Mouse (Mus musculus) heart, postnatal 25 days (tissue): ENCODE data around the gene Dpyd. TPM values are rescaled to one million over a fixed set of nuclear protein-coding genes. Genes with fewer than 3 reads are reported as not detected.

Experiments used
- DNase-seq: peaks from one replicate; pipeline ENCODE4 v3.0.0; 2022; ENCODE audit warnings: low spot score
- intact Hi-C: fragments of 180-260 bp; cut with DNase I; formaldehyde crosslinking; loops from one replicate; pipeline ENCODE4 v1.15.1; 2025
- total RNA-seq, 2 experiments: library from RNA; stranded (reverse); gene quantifications; 2 replicates each; pipeline ENCODE4 v1.2.3; 2021

The Dpyd gene
- total RNA-seq, 2 experiments from 2014 or later = 3.6 to 5.4 TPM

- DNase-seq = no peak
- intact Hi-C loops = no loop called here
Measured at GRCm38 (mm10) chr3:119063642-119064041, 501.7 kb downstream of the Dpyd start.

- DNase-seq = no peak
- intact Hi-C loops = no loop called here
Measured at GRCm38 (mm10) chr3:119064746-119065145, 502.8 kb downstream of the Dpyd start.

GRCm38 (mm10) chr3:119067221-119067620 is 505.3 kb downstream of the Dpyd start:
- intact Hi-C loops = no loop called here
- no peak for DNase-seq

- DNase-seq = no peak
- intact Hi-C loops = no loop called here
Measured at GRCm38 (mm10) chr3:119086618-119087017, 524.7 kb downstream of the Dpyd start.

GRCm38 (mm10) chr3:119095223-119095886 is 533.4 kb downstream of the Dpyd start:
- intact Hi-C loops = no loop called here
- DNase-seq = no peak

- intact Hi-C loops = no loop called here
Measured at GRCm38 (mm10) chr3:119126003-119126402, 564.1 kb downstream of the Dpyd start.

GRCm38 (mm10) chr3:119128076-119128475 is 566.1 kb downstream of the Dpyd start:
- intact Hi-C loops = no loop called here
- DNase-seq = no peak

More at GRCm38 (mm10) chr3:119126003-119126402, 564.1 kb downstream of the Dpyd start:
- no peak for DNase-seq

GRCm38 (mm10) chr3:119143034-119143433 is 581.1 kb downstream of the Dpyd start:
- DNase-seq = no peak
- intact Hi-C loops = no loop called here

GRCm38 (mm10) chr3:119144788-119145187 is 582.9 kb downstream of the Dpyd start:
- intact Hi-C loops = no loop called here
- no peak for DNase-seq

- DNase-seq = no peak
- intact Hi-C loops = no loop called here
Measured at GRCm38 (mm10) chr3:119154604-119155444, 592.9 kb downstream of the Dpyd start.

GRCm38 (mm10) chr3:119158670-119159069 is 596.7 kb downstream of the Dpyd start:
- DNase-seq = no peak
- intact Hi-C loops = no loop called here

- intact Hi-C loops = no loop called here
- no peak for DNase-seq
Measured at GRCm38 (mm10) chr3:119165691-119166090, 603.8 kb downstream of the Dpyd start.

- DNase-seq = no peak
Measured at GRCm38 (mm10) chr3:119168166-119168565, 606.2 kb downstream of the Dpyd start.

GRCm38 (mm10) chr3:119168661-119169060 is 606.7 kb downstream of the Dpyd start:
- DNase-seq = no peak
- intact Hi-C loops = no loop called here

More at GRCm38 (mm10) chr3:119168166-119168565, 606.2 kb downstream of the Dpyd start:
- intact Hi-C loops = no loop called here

GRCm38 (mm10) chr3:119183261-119183660 is 621.3 kb downstream of the Dpyd start:
- intact Hi-C loops = no loop called here
- DNase-seq = no peak

GRCm38 (mm10) chr3:119194071-119194470 is 632.1 kb downstream of the Dpyd start:
- intact Hi-C loops = no loop called here
- DNase-seq = no peak

GRCm38 (mm10) chr3:119195613-119196012 is 633.7 kb downstream of the Dpyd start:
- intact Hi-C loops = no loop called here
- no peak for DNase-seq

- intact Hi-C loops = no loop called here
- no peak for DNase-seq
Measured at GRCm38 (mm10) chr3:119220763-119221412, 659.0 kb downstream of the Dpyd start.

- intact Hi-C loops = no loop called here
- DNase-seq = no peak
Measured at GRCm38 (mm10) chr3:119243181-119243580, 681.3 kb downstream of the Dpyd start.

GRCm38 (mm10) chr3:119256516-119256915 is 694.6 kb downstream of the Dpyd start:
- DNase-seq = no peak
- intact Hi-C loops = no loop called here

- intact Hi-C loops = no loop called here
- no peak for DNase-seq
Measured at GRCm38 (mm10) chr3:119275241-119275640, 713.3 kb downstream of the Dpyd start.
